Mouse (Mus musculus): ENCODE data around the gene Tppp3.

GRCm38 (mm10) chr8:105453296-105453695 lies 18.0 kb downstream of the Tppp3 start:
- no peak; the same call in 1 of the 2 replicates for TF ChIP-seq CTCF (IDR thresholded peaks at IDR 0.05; ENCODE audit: low read depth)
- no peak for TF ChIP-seq EP300 (IDR thresholded peaks at IDR 0.05; ENCODE audit: low read depth)

All from liver, embryonic 14.5 days (tissue).